Mouse (Mus musculus): ENCODE measurements around the gene Dusp6.
A peak's percentile ranks its signal among the peaks of the same experiment; 100 is the strongest.

Dusp6 gene

DNA sequence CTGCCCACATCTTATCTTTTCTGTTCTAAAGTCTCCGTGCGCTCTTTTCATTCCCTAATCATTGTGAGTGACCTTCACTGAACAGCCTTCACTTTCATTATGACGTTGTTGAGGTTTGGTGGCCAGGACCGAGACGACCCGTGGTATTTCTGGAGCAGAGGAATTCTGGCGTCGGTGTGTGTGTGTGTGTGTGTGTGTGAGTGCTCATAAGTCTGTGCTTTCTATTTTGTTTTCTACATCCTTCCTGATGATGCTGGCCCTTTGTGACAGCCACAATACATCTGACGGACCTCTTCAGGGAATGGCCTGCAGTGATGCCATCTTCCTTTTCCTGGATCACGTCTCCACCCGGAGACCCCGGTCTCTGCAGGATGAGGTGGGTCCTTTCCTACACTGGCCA, 11.6 kb downstream of the Dusp6 start:
- peak; percentile 36 to 52 for DNase-seq

DNA sequence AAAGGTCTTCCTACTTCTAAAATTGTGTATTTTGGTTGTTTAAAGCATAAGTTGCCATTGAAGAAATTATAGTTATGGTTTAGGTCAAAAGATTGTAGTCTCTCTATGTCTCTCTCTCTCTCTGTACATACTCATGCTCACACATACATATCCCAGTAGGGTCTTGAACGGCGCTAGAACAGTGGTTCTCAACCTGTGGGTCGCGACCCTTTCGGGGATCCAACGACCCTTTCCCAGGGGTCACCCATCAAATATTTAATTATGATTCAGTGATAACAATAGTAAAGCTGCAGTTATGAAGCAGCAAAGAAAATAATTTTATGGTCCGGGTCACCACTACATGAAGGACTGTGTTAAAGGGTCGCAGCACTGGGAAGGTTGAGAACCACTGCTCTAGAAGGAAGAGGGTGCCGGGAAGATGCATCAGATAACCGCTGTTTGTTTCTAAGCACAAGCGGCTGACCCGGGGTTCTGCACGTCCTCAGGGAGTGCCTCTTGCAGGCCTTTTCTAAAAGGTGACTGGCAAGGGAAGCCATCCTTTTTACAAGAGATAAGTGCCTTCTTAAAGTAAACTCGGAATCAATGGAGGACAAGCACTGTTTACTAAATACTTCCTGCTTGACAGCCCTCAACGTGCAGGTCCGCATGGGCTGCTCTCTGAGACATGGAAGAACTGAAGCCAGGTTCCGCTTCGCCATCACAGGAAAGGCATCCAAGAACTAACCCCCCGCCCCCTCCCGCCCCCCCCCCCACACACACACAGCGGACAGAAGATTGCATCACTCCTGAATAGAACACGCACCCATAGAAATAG, 16.2 kb downstream of the Dusp6 start:
- no peak for DNase-seq

DNA sequence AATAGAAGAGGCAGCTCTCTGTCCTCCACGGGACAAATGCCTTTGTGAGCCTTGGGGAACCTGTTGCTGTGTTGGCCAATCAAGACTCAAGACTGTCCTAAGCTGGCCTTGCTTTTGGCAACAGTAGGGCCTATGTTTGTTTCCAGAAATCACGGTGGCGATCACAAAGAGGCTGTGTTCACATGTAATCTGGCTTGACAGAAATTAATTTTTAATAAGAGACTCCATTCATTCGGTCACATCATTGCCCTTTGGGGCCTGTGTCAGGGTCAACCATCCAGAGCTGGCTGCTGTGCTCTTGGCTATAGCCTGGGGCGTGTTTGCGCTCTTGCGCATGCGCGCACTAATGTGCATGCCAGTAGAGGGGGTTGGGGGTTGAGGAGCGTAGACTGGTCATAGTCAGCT, 21.0 kb downstream of the Dusp6 start:
- peak in 1 of 2 experiments; percentile 47 for DNase-seq

DNA sequence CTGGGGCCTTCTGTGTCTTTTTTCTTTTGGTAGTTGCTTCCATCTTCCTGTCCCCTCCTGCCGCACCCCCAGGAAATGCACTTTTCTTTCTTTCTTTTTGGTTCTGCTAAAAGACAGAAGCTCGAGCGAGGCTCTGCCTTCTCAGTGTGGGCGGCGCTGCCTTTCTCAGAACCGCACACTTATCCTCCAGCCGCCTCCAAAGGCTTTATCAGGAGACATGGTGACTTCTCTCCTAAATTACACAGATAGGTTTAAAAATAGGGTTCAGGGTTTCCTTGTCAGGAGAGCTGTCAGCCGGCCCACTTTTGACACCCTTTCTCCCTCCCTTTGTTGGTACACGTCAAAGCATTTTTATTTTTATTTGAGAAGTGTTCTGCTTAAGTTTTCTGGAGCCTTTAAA, 21.9 kb downstream of the Dusp6 start:
- no peak for DNase-seq

DNA sequence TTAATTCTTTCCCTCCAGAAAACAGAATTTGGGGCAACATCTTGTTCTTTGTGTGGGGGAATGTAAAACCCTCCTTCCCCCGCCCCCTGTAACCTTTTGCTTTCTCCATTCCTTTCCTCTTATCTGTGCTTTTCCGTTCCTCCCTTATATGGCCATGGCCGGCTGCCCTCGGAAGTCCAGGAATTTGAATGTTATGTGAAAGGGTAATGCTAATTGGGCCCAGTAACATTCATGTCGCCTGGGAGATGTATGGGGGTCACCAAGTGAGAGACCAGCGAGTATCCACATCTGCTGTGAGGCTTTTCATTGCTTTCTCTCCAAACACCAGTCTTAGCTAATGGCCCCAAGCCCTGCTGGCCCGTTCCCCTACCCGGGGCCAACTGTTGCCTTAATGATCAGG, 22.7 kb downstream of the Dusp6 start:
- DNase-seq: peak; percentile 52 to 57

DNA sequence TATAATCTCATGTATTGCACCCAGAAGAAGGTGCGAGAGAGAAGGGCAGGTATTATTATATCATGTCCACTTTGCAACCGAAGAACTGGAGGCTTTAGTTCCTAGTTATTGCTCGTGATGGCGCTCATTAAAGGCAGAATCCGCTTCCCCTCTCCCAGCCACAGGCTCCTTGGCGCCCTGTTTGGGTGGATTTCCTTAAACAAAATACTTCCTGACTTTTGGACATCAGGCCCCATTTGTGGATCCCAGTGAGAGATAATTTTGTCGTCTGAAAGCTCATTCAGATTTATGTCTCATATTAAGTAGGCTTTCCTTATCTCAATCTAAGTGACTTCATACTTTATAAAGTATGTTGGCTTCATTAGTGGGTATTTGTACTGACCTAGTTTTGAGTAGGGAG, 23.2 kb downstream of the Dusp6 start:
- peak; percentile 44 to 53 for DNase-seq

DNA sequence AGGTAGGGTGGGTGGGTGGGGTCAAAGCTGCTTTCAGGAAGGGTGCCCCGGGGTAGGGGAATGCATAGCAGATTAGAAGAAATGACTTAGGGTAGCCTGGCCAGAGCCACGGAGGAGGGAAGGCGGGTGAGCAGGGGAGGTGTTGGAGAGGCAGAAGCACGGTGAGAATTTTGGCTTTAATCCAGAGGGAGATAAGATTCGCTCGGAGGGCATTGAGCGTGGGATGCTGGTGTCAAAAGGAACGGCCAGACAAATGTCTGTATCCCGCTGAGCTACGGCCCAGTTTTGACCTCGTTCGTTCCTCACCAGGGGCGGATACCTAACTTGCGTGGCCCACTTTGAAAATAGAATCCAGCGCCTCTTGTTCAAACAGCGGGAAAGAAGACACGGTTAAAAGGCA, 23.8 kb downstream of the Dusp6 start:
- DNase-seq: peak in 1 of 2 experiments; percentile 48

DNA sequence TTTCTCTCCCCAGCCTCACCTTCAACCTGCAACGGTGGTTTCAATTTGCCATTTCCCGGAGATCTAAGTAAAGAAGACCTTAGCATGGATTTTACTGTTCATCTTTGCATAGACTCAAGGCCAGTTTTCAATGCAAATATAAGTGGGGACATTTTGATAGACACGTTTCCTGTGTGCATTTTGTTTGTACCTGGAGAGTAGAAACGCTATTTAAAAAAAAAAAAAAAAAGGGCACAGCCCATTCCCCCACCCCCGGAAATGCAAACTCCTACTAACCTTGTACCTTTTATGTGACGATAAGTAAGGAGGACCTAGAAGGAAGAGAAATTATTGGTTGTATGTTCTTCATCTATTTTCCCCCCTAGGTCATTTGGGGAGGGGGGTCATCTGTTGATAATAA, 24.2 kb downstream of the Dusp6 start:
- DNase-seq: no peak

DNA sequence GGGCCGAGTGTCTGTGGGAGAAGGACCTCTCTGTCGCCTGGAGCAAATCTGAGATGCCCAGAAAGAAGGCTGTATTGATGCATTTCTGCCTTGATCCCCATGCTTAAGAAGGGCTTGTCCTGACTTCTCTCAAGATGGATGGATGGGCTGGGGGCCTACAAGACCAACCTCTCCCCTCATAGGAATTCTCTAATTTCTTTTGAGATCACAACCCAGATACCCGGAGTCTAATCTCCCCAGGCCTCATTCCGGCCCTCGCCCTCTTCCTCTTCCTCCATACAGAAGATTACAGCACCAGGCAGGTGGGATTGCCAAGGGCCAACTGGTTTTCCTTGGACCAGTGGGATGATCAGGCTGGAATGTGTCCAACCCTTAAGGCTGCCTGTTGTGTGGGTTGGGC, 26.1 kb downstream of the Dusp6 start:
- no peak for DNase-seq

DNA sequence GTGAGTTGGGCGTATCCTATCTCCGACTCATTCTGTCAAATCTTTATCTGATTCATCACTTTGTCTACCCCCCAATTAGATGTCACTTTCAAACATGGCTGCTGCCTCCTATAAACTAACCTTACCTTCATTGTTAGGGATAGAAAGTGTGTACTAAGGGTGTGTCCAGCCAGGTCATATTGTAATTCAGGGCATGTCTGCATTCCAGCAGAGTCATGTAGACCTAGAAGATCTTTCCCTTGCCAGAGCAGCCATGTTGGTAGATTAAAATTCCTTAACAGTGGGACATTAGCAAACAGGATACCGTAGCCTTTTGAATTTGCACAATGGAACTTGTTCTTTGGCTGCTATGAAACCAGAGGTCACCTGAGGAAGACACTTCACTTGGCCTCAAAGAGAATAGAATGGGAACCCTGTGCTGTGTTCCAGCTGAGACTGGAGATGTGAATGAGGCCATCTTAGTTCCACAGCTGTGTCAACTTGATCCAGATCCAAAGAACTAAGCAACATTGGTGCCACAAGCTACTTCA, 30.1 kb downstream of the Dusp6 start:
- no peak for DNase-seq

DNA sequence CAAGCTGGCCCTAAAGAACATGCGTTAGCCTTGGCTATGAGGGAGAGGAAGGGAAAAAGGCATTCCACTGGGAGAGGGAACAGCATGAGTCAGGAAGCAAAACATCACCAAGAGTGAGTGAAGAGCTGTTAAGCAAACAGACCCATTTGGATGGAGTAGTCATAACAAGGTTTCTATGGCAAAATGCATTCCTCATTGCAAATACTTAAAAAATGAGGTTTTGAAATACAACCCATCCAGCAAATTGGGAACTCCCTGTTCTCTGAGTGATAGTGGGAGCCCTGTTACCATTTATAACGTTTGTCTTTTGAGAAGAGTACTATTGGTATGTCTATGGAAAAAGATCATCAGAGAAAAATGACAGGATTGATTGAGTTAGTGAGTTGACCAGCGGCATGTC, 34.7 kb downstream of the Dusp6 start:
- DNase-seq: no peak

DNA sequence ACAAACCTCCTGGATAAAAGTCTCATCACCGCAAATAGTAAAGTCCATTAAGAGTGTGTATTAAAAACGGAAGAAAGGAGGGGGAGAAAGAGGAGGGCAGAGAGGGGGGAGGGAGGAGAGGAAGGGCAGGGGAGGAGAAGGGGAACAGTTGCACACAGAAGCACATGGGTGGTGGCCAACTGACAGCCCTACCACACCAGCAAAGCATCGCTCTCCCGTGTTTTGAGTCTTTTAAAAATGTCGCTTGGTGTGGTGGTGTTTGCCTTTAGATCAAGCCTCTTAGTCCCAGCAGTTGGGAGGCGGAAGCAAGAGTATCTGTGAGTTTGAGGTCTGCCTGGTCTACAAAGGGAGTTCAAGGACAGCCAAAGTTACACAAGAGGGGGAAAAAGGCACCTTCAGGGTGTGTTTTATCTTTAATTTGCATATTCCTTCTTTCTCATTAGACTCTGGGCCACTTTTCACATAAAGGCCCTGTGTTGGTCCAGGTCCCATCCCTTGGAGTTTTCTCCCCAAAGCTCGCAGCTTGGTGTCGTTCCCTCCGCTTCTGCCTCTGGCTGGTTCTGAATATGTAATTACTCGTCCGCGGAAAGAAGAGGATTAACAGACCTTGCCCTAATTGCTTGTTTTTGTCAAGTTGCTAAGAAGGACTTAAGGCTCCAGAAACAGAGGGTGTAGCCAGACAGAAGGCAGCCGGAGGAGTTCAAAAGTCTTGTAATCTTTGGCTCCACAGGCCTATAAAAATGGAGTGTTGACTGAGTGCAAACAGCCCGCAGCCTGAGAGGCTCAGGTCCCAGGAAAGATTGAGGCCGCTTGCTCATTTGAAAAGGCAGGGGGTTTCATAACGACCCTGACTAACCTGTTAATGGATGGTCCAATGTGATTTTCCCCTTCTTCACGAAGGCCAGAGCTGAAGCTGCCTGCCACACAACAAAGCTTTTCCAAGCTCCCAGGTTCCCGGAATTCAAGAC, 35.6 kb downstream of the Dusp6 start:
- DNase-seq: no peak

DNA sequence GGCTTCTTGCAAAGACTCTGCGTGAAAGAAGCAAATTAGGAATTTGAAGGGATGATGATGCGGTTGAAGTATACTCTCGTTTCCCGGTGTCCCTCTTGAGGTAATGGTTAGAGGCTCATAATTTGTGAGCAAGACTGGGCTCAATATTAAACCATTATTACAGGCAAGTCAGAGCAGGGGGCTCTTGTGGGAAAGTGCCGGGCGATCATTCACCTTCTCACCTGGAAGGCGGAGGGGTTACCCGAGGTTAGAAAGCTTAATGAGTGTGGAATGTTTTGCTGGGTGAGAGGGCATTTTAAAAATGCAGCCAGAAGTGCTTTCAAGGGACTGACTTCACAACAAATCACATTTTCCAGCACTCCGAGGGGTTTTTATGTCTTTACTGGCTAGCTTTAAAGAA, 36.3 kb downstream of the Dusp6 start:
- DNase-seq: no peak

DNA sequence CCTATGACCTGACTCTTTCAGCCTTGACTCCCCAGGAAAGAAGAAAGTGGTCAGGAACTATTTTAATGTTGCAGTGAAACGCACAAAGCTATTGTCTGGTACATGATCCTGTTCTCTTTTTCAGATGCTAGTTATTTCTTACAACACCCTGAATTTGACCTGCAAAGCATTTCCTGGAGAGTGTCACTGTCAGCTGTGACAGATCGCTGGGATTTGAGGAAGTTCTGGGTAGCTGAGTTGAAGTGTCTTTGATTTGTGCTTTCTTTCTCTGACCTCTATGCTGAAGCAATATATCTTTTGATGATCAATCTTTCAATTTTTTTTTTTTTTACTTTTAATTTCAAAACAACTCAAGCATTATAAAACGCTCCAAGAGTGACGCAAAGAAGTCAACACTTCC, 39.0 kb downstream of the Dusp6 start:
- DNase-seq: no peak

DNA sequence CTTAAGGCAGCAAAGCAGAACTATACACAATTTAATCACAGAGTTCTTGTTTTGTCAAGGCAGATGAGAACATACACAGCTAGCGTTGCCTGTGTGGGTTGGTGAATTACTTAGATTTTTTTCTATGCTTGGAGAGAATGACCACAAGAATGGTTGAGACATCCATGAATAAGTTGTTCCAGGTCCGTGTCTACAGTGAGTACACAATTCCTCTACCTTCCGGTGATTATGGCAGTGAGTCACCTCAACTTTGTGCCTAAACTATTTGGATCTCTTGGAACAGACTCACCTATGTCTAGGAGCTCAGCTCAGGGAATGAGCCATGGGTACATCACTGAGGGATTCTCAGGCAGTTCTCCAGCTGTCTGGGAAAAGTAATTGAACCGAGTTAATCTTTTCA, 45.8 kb downstream of the Dusp6 start:
- DNase-seq: no peak

DNA sequence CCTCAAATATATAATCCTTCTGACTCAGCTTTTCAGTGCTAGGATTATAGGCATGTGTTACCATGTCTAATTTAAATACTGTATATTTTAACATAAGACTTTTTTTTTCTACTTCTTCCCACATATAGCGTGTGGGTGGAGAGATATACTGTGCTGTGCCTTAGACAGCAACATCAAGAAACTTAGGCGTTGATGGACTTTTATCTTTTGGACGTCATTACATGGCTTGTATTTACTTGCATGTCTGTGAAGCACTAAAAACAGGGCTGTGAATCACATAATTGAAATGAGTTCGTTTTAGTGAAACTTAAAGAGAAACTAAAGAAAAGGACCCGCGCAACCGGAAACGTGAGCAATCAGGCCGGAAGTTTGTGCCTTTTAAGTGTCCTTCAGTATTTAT, 46.6 kb downstream of the Dusp6 start:
- DNase-seq: no peak

DNA sequence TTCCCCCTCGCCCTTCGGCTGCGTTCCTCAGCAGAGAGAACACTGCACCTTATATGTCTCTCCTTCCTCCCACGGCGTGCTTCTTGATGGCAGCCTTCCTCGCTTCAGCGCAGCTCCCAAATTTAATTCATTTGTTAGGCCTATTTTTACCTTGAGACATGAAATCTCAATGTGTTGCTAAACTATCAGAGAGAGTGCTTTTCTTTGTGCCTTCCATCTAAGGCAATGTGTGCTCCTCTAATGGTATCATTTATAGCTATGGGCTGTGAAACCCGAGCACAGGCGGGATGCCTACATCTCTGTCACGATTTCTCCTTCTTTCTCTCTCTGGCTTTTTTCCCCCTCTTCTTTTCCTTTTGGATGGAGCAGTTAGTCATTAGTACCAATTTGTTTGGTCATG, 47.2 kb downstream of the Dusp6 start:
- DNase-seq: no peak

DNA sequence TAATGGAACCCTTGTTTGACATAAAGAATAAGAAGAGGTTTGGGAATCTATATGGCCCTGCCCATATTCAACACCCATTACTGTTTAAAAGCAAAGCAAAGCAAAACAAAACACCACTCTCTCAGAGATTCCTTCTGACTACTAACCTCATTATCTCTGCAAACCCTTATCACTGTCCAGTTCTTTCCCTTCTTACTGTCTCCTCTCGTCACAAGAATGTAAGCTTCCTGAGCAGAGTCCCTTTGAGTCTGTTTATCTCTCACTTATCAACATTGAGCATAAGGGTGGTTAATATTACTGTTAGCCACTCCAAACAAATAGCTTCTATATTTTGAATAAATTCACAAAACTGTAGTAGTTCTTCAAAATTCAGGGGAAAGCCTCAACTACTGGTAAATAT, 48.9 kb downstream of the Dusp6 start:
- DNase-seq: no peak

DNA sequence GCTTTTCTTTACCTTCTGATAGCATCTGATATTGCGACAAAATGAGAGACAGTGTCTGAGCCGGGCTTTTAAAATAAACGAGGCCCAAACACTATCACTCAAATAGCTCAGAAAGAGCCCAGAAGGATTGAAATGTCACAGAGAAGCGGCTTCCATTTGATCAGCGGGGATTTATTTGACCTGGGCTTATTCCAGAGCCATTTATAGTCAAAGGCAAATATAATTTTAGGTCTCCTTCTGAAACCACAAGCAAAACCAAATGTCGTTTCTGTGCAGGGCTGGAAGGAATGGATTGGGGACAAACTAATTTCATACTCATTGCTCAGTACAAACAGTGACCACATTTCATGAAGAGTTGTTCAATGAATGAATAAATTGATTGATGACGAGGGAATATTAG, 51.3 kb downstream of the Dusp6 start:
- no peak for DNase-seq

DNA sequence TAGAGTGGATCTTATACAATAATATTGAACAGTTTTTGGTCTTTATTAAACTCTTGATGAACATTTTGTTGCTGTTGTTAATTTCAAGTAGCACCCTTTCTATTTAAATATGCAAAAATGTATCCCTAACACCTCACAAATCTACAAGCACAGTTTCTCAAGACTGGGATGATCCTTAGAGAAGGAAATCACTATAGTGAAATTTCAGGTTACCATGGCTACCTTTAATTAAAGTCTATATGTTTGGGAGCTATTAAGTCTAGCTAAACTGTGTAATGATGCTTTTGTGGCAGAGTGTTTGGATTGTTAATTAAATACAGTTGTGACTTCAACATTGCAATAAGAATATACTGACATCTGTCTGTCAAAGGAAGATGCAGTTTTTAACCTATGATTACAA, 54.0 kb downstream of the Dusp6 start:
- DNase-seq: no peak

Measured in kidney, postnatal 25 days (tissue).